Comparison of ENCODE assay signal across 8 mouse cellular contexts in the genomic region with DNA sequence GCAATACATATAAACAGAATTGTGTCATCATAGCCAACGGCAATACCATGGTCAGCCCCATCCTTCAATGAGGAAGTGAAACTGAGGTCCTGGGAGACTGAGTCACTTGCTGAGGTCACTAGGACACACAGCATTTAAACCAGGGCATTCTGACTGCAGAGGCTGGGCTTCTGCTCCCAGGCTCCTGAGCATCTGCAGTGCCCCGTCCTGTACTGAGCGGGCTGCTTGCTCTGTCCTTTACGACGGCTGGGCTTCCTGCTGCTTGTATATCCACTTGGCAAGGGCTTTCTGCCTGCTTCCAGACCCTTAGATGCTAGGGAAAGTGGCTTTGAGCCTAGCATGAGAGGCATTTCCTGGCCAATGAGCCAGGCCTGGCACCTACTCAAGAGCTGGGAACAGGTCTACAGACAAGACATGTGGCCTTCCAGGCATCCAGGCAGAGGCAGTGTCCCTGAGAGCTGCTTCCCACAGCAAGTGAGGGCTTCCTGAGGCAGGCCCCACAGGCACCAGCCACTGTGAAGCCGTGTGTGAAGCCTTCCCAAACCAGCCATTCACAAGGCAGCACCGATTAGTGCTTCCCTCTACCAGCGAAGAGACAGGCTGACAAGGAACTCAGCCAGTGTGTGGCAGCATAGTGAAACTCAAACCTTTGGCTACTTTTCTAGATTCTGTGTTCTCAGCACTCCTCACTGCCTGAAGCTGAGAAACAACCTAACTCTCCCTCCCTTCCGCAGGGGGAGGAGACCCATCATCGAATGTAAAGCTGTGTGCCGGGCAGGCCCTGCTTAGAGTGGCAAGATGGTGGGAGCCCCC. TPM values are rescaled to one million over a fixed set of nuclear protein-coding genes. Genes with fewer than 3 reads are reported as not detected.
A peak's percentile ranks its signal among the peaks of the same experiment; 100 is the strongest.
DNase-seq lines count a peak whose midpoint lies in the region; ATAC-seq lines count a peak whose summit lies in the region.

No protein-coding gene starts in this region.

- ATAC-seq in forebrain, embryonic 16.5 days, result peak; percentile 72

- no peaks in the 10 kb centered on the region for H3K36me3 ChIP-seq in forebrain, embryonic 16.5 days (ENCODE audit: control insufficient read depth, insufficient read depth)
- peaks cover 10% of the 10 kb centered on the region for H3K36me3 ChIP-seq in hindbrain, embryonic 10.5 days

- no peak overlapping the region for H3K4me3 ChIP-seq in forebrain, embryonic 16.5 days (replicated peaks; ENCODE audit: low read length)
- H3K4me3 ChIP-seq in hindbrain, embryonic 10.5 days, result peak overlapping the region; percentile 30; the same call in 1 of the 2 replicates

- DNase-seq in adipocyte (ENCODE audit: low spot score), result peak; percentile 52
- peak; percentile 64 to 67 for DNase-seq in cerebellum, adult 18-20 months
- peak; percentile 30 for DNase-seq in hindbrain, embryonic 10.5 days (ENCODE audit: low spot score)
- peak; percentile 28 for DNase-seq in layer of hippocampus, postnatal 25 days (ENCODE audit: extremely low spot score in 1 of 2, low spot score in 1 of 2)
- peak; percentile 83 for DNase-seq in lung, postnatal 36 days
- DNase-seq in right cerebral cortex, postnatal 4 days, result peak; percentile 64
- no peak for DNase-seq in thymus, postnatal 25 days

- H3K27me3 ChIP-seq in forebrain, embryonic 16.5 days (replicated peaks; ENCODE audit: control insufficient read depth, insufficient read depth, low read length), result no peaks in the 10 kb centered on the region
- 0 out of 2 replicates have a peak, but pooled peaks cover 3% of the 10 kb centered on the region for H3K27me3 ChIP-seq in hindbrain, embryonic 10.5 days (ENCODE audit: insufficient read depth, poor library complexity, severe bottlenecking)

- no peaks in the 10 kb centered on the region for H3K9me3 ChIP-seq in forebrain, embryonic 16.5 days (ENCODE audit: control insufficient read depth, low read length)
- no peaks in the 10 kb centered on the region for H3K9me3 ChIP-seq in hindbrain, embryonic 10.5 days

- peak overlapping the region; percentile 73 for H3K27ac ChIP-seq in forebrain, embryonic 16.5 days (ENCODE audit: low read length)
- peak overlapping the region; percentile 91 for H3K27ac ChIP-seq in hindbrain, embryonic 10.5 days

- no peak overlapping the region for H3K4me2 ChIP-seq in forebrain, embryonic 16.5 days (ENCODE audit: low read length)

- peaks cover 20% of the 10 kb centered on the region for H3K4me1 ChIP-seq in forebrain, embryonic 16.5 days (replicated peaks; ENCODE audit: control insufficient read depth, insufficient read depth, low read length)
- peaks cover 47% of the 10 kb centered on the region for H3K4me1 ChIP-seq in hindbrain, embryonic 10.5 days (replicated peaks)

- H3K9ac ChIP-seq in forebrain, embryonic 16.5 days (replicated peaks; ENCODE audit: low read depth, low read length), result no peak overlapping the region

- 25% methylated on average over 11 of the region's 11 CpGs for WGBS in forebrain, embryonic 16.5 days
- WGBS in hindbrain, embryonic 10.5 days, result 50% methylated on average over 11 of the region's 11 CpGs

RNA-seq across cellular contexts. Expression of a gene that starts 32.5 kb away (rescaled TPM):
- 27.9 and 34.6 TPM in 2 replicates for polyA plus RNA-seq in forebrain, embryonic 16.5 days (2015; fragmentation: Nextera tagmentation; extraction: Ambion mirVana)
- polyA plus RNA-seq in hindbrain, embryonic 10.5 days (2016; fragmentation: Nextera tagmentation; extraction: Ambion mirVana), result 28.7 and 35.4 TPM in 2 replicates
- total RNA-seq in layer of hippocampus, postnatal 25 days (2021), result 10 to 100 TPM; 27.3 to 30.6 TPM

RNA-seq across cellular contexts. Expression of a gene that starts 45.3 kb away (rescaled TPM):
- 334 and 346 TPM in 2 replicates for polyA plus RNA-seq in forebrain, embryonic 16.5 days (2015; fragmentation: Nextera tagmentation; extraction: Ambion mirVana)
- polyA plus RNA-seq in hindbrain, embryonic 10.5 days (2016; fragmentation: Nextera tagmentation; extraction: Ambion mirVana), result 285 and 314 TPM in 2 replicates
- 100 to 1,000 TPM; 159 to 182 TPM for total RNA-seq in layer of hippocampus, postnatal 25 days (2021)
